Mouse (Mus musculus): ENCODE measurements around the gene Chd3.

Chd3 gene

DNA sequence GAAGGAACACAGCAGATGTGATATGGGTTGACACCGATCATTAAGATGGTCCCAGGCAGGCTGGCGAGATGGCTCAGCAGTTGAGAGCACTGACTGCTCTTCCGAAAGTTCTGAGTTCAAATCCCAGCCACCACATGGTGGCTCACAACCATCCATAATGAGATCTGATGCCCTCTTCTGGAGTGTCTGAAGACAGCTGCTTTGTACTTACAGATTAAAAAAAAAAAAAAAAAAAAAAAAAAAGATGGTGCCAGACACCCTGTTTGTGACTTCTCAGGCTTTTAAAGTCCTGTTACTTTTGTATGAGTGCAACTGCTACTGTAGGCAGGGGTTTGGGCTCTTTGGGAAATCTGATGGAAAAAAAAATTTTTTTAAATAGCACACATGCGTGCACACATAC is 19.5 kb upstream of the Chd3 start:
- DNase-seq, result no peak

DNA sequence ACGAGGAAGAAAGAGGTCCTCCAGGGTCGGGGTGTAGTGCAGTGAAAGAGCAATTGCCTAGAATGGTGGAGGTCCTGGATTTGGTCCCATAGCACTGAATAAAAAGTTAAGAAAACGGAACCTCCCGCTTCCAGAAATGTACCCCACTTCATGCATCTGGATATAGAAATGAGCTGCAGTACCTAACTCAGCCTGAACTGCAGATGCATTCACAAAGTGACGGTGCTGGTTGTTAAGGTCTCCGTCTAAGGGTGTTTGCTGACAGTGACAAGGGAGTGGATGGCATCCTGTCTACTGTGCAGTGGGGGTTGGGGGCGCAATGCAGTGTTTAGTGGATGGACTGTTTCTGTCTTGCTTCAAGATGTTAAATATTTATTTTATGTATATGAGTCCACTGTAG is 17.6 kb upstream of the Chd3 start:
- DNase-seq, result no peak

DNA sequence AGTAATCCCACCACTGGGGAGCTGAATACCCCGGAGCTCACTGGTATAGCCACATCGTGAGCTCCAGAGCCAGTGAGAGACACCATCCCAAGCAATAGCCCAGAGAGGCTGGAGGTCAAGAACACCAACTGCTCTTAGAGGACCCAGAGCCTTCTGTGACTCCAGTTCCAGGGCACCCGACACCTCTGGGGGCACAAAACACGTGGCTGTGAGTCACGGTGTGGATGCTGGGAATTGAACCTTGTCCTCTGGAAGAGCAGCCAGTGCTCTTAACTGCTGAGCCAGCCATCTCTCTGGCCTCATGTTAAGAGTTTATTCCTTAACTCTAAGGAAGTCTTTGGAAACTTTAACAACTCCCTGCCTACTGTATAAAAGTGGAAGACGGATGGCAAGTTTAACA is 15.8 kb upstream of the Chd3 start:
- no peak for DNase-seq

DNA sequence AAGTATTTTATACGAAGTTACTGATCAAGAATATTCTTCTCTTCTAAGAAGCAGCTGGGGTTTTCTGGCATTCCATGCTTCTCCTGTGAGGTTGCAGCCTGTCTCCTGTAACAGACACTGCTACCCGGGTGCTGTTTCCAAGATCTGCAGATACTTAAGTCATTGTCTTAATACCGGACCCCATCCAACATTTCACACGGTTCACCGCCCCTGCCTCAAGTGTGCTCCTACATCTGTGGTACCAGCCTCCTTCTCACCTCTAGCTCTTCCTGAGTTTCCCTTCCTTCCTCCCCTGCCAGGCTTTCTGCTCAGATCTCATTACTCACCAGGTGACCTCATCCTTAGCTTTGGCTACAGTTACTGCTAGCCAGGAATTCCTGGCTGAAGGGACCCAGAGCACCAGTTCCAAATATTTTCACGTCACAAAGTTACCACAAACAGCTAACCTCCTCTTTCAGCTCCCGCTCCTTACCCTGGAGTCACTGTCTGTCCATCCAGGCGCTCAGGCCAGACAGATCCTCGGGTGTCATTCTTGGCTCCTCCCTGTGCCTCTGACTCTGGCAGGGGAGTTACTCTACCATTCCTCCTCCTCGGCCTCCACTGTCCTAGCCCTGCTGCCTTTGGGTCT is 13.4 kb upstream of the Chd3 start:
- no peak for DNase-seq

DNA sequence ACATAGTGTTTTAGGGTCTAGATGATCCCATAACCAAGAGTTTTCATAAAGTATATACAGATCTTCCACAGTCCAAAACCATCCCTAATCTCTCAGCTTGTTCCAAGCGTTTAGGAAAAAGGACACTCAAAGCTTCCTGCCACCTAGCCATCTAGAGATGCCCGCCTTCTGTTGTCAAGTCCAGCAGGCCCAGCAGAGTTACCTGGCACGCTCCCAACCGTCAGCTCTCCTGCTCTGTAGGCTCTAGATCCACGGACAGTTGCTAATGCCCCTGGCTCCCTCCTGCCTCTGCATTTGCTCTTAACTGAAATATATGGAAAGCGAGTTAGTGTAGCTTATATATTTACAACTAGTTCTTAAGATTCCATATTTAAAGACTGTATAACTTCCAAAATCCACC is 12.2 kb upstream of the Chd3 start:
- DNase-seq, result no peak

DNA sequence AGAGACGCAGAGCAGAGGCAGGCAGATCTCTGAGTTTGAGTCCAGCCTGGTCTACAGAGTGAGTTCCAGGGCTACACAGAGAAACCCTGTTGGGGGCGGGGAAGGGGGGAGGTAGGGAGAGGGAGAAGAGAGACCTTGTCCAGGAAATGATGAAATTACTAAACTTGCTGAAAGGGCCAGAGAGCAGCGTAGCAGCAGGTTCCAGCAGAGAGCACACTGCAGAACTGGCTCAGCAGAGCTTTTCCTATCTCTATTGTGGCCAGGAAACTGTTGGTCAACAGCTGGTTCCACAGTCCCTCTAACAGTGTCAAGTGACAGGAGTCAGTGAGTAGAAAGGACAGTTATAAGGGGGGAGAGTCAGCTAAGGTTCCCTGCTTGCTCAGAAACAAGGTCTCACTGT is 10.4 kb upstream of the Chd3 start:
- no peak for DNase-seq

DNA sequence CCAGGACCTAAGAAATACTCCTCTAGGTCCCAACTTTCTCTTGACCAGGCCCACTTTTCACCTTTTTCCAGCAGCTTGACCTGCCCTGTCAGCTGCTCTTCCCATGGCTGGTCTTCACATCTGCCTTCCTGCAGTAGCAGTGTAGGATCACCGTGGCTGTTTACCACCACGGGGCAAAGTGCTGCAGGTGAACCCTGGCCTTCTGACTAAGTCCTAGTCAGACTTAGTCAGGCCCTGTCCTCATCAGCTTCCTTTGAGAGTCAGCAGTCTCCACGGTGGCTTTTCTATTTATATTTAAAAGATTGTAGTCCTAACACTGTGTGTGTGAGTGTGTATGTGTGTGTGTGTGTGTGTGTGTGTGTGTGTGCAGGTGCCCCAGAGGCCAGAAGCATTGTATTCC is 8.6 kb upstream of the Chd3 start:
- DNase-seq, result no peak

DNA sequence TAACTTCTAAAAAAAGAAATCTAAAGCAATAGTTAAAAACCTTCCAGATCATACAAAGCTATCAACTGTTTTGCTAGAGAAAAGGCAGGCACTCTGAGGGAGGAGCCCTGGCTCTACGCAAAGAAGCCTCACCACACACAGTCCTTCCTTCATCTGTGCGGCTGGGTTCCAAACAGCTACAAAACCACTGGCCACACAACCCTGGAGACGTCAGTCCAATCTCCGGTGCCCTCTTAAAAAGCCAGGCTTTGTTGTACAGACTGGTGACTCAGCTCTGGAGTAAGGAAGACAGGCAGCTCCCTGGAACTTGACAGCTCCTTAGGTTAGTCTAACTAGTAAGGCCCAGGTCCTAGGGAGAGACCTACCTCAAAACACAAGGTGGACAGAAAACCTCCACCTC is 6.4 kb upstream of the Chd3 start:
- DNase-seq, result no peak

DNA sequence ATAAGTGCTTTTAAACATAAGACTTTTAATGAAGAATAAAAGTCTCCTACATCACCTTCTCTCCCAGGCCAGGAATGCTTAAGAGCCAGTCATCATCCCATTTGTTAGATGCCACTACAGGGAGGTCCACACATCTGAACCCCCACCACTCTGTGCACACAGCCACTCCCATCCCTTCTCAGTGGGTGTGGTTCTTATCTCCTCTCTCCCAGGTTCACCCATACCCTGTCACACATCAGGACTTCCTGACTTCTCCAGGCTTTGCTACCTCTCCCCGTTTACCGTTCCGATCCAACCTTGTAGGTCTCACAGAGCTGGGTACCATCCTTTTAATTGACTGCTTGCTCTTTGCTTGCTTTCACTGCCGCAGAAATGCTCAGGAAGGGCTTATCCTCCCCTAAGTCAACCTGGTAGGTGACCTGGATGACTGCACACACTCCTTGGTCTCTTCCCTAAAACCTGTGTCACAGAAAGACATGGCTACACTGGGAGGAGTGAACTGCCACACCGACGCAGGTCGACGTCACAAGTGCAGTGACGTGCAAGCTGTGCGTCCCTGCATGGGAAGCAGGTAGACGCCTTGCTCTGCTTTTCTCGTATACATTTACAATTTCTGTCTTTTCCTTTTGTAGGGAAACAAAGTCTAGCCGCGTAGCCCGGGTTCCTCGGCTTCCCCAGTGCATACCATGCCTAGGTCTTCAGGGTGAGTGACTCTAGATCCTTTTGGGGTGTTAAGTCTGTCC is 4.2 kb upstream of the Chd3 start:
- DNase-seq, result no peak

DNA sequence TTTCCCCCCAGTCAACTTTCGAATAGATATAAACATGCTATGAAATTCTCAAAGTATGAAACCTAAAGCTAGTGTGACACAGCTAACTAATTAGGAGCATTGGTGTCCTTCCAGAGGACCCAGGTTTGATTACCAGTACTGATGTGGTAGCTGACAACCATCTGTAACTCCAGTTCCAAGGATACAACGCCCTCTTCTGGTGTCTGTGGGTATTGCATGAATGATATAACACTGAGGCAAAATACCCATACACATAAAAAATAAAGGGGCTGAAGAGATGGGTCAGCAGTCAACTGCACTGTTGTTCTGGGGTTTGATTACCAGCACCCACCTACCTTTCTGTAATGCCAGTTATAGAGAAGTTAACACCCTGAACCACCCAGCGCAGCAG is 3.6 kb upstream of the Chd3 start:
- DNase-seq, result peak; percentile 23

DNA sequence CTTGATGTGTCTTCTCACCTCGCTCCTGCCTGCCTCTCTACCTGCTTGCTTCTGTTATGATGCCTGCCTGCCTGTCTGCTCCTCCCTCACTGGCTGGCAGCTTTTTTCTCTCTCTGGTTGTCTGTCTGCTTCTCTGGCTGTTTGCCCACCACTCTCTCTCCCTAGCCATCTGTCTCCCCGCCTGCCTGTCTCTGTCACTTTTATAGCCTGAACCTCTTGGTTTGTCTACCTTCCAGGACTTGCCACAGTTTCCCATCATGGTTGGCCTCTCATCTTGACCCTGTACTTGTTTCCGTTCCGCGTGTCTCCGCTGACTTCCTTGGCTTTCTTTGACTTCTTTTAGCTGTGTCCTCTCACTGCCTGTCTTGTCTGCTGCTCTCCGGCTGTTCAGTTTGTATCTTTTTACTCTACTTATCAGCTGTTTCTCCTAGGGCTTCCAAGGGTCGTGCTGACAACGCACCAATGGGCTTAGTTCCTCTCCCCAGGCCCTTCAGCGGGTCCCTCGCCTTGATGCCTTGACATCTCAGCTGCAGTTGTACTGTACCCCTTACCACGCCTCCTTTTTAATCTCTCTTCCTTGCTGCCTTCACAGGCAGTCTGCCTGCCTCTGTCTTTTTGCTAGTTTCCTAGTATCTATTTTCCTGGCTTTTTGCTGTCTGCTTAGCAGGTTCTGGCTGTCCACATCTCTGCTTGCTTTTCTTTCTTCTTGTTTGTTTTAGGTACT is 3.0 kb upstream of the Chd3 start:
- peak; percentile 19 for DNase-seq

DNA sequence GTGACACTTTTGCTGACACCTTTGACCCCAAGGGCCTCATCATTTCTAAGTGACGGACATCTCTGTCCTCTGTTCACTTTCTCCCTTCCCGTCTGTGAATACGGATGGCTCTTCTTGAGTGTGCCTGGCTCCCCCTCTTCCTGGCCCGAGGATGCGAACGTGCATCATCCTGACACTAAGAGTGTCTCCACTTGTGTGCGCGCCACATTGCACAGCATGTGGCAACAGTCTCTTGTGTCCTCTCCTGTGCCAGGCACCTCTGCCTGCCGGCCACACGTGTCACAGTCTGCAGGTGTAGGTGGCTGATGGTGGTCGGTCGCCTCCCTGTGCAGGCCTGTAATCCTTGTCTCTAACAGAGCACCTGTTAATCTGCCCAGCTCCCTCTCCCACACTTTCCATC is 2.4 kb upstream of the Chd3 start:
- no peak for DNase-seq

DNA sequence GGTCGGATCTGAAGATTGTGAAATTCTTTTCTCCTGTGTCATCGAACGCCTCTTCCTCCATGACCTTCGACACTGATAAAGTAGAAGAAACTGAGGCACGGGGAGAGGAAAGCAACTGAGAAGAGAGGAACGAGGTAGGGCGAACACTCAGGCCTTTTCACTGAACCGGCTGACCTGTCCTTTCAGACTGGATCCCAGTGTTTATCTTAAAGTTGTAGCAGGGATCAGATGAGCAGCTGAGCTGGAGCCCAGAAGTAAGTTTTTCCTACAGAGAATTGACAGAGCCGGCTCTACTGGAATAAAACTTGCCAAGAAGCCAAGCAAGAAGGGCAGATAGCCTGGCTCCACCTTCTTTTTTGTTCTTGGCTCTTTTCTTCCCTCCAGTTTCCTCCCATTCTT is 1.6 kb upstream of the Chd3 start:
- no peak for DNase-seq

DNA sequence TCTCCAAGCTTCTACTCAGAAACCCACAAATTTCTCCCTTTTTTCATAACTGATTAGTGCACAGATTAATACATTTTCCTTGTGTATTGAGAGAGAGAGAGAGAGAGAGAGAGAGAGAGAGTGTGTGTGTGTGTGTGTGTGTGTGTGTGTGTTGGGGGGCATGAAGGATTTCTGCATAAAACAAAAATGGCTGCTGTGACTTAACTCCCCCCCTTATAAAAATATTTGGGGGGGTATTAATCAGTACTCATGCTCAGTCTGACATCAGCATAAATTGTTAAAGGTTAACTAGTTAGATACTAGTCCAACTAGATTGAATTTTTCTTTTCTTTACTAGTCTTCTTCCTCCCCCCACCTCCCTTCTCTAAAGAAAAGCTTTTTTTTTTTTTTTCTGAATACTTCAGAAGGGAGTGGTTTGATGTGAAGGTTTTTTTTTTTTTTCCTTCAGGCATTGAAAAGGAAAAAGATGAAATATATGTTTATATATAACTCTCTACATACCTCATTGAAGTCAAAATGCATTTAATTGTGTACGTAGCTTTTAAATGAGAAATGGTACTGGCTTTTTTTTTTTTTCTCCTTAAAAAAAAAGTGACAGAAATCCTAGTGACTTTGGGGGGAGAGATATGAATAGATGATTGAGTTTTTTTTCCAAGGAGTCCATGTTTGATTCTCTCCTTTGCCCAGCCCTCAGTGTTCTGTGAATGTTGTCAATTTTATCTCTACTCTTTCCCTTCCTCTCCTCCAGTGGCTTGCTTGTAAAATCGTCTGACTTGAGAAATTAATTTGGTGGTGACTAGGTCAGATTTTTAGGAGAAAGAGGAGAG is 997 bp upstream of the Chd3 start:
- no peak for DNase-seq

DNA sequence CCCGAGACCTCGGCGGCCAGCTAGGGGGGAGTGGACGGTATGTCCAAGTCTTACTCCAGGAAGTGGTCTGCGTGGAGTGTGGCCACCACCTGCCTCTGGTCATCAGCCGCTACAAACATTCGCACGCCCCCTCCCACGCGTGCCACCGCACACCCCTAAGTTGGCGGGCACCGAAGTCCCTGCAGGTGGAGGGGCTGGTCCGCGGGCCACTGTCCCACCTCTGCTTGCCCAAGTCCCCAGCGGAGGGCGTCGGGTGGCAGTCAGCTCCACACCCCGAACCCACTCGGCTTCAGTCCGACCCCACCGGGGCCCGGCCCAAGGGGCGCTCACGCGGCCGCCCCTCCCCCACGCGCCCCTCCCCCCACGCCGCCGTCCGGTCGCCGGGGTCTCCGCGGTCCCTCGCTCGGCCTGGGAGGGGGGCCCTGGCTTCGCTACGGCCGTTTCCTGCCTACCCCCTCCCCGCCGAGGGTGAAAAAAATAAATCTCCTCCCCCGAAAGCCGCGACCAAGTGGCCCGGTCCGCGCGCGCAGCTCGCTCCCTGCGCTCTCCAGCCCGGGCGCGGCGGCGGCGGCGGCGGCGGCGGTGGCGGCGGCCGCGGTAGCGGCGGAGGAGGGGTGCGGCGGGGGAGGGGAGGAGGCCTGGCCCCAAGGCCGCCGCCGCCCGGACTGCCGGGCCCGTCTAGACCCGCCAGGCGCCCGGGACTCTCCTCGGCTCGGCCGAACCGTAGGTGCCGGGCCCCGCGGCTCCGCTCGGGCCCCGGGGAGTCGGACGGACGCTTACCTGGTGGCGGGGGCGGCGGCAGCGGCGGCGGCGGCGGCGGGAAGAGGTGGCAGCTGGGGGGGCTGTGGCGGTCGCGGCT is 621 bp downstream of the Chd3 start:
- peak; percentile 59 for DNase-seq

DNA sequence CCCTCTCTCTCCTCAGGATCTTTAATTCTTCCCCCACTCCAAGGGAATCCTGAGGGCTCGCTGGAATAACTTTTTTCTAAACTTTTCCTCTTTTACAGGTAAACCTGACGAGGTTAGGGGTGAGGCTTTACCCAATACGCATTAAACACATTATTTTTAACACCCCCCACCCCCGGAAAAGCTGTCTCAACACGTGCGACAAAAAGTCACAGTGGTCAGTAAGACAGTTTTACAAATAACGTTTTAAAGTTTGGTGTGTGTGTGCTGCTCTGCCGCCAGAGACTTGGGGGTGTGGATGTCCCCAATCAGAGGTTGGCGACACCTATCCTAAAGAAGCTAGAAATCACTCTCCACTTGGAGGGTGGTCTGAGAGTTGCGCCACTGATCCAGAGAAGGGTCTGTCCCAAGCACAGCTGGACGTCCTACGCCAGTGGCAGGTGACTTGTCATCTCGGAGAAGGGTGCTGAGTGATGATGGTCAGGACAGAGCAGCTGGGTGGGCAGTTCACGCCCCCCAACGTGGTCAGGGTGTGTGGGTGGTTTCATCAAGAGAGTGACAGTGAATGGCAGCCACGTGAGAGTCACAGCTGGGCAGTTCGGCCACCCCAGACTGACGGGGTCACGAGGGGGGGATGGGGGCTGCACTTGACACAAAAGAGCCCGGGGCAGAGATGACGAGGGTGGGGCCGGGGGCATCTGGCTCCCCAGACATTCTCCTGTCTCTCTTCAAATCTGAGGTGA is 1.4 kb downstream of the Chd3 start:
- peak; percentile 20 for DNase-seq

DNA sequence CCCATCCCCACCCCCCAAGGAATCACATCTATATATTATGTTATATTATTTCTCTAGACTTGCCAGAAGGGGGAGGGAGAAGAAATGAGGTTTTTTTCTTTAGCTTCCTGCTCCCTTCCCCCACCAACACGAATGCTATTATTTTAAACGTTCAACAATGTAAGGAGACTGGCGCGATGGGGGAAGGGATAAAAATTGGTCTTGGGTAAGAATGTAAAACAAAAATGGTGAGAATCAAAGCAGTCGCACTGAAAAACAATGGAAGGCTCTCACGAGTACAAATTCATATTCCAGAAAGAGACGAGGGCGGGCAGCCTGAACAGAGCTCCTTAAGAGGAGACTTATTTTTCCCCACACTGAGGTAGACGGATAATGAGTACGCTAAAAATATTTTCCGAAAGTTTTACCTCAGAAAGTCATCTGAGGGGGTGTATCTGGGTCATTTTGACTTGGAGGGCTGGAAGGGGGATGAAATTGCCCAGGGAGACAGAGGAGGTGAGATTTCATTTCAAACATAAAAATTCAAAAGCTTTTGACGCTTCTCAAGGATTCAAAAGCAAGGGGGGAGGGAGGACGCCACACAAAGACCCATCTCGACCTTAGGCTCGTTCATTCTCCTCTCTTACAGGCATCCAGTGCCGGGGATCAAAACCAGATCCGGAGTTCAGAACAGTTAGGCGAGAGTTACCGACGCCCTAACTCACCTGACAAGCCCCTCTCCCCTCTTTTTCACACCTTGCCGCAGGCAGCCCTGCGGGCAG is 2.2 kb downstream of the Chd3 start:
- peak; percentile 56 for DNase-seq

DNA sequence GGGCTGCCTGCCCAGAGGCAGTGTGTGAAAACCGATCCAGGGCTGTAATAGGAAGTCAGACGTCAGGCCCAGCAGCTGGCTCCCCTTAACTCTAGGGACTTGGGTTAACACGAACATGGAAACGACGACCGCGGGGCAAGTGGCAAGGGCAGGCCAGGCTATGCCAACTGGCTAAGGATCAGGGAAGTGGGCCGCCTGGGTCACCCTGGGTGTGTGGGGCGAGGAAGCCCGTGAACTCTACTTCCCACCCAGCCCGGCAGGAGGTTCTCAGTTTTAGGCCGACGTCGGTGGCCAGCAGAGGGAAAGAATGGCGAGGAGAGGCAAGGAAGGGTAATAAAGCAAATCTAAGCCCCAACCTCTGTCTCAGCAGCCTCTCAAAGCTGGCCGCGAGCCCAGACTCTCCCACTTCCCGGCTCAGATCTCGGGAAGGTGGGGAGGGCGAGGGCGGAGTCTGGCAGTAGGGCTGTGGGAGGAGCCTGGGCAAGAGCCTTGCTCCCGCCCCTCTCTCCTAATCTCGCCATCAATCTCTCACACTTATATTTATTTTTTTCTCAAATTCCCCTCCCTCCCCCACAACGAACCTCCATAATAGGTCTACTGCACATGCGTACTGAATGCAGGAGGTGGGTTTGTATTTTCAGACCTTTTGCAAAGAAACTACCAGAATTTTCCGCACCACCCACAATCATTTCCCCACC is 2.9 kb downstream of the Chd3 start:
- DNase-seq, result peak; percentile 89

DNA sequence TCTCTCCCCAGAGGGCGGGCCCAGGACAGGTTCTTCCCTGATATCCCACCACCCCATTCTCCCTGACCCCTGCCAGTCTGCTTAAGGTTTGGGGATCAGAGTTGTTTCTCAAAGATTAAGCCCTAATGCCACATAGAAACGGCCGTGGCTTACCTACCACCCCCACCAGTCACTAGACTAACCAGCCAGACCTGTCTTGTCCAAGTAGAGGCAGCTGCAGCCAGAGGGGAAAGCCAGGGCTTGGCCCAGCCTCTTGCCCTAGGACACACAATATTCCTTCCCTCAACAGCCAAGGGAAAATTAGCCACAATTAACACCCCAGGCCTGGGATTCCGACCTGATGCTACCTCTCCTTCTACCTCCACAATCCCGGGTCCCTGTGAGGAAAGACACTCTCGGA is 3.5 kb downstream of the Chd3 start:
- no peak for DNase-seq

DNA sequence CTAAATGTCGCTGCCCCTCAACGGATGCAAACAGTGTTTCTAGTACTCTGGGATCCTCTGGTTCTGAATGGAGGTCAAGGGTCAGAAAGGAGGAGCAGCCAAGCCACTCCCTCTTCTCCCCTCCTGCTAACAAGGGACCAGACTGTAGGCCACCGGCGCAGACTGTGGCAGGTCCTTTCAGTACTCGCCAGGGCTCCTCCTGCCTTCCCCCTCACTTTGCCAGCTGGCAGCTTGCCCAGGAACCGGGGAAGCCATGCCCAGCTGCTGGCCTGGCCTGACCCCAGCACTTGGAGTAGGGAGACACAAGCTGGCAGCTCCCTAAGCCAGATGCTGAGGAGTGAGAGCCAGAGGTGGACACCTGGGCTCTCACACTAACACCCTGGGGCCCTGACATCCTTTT is 4.3 kb downstream of the Chd3 start:
- peak; percentile 22 for DNase-seq
